In genomic region chr13:55404853-55405782, GRCm38 (mm10) we compare ENCODE assay signal across 7 mouse cellular contexts. TPM values are rescaled to one million over a fixed set of nuclear protein-coding genes. Genes with fewer than 3 reads are reported as not detected.
DNase-seq lines count a peak whose midpoint lies in the region; ATAC-seq and TF ChIP-seq lines count a peak whose summit lies in the region.

No protein-coding gene starts in this region.

- no peak overlapping the region for H3K9ac ChIP-seq in intestine, embryonic 16.5 days (ENCODE audit: low read depth, low read length)
- H3K9ac ChIP-seq in limb, embryonic 11.5 days (ENCODE audit: low read length): peak overlapping the region; percentile 41; the same call in 1 of the 2 replicates
- peak overlapping the region; percentile 54 for H3K9ac ChIP-seq in midbrain, embryonic 13.5 days (replicated peaks)

- H3K27me3 ChIP-seq in intestine, embryonic 16.5 days (replicated peaks; ENCODE audit: control insufficient read depth, insufficient read depth, low read length): peaks cover 3% of the 10 kb centered on the region; the same call in 1 of the 2 replicates
- no peaks in the 10 kb centered on the region for H3K27me3 ChIP-seq in limb, embryonic 11.5 days (ENCODE audit: control insufficient read depth, insufficient read depth, low read length)
- H3K27me3 ChIP-seq in midbrain, embryonic 13.5 days: peaks cover 6% of the 10 kb centered on the region; the same call in 1 of the 2 replicates
- no peaks in the 10 kb centered on the region for H3K27me3 ChIP-seq in small intestine, adult 2 months (ENCODE audit: control insufficient read depth, insufficient read depth, low read length)

- TF ChIP-seq POLR2A in small intestine, adult 2 months (IDR thresholded peaks at IDR 0.05; ENCODE audit: low read depth, low read length): no peak

- H3K27ac ChIP-seq in intestine, embryonic 16.5 days (ENCODE audit: low read length): no peak overlapping the region
- no peak overlapping the region for H3K27ac ChIP-seq in limb, embryonic 11.5 days (replicated peaks; ENCODE audit: low read depth, low read length)
- peak overlapping the region; percentile 85 for H3K27ac ChIP-seq in midbrain, embryonic 13.5 days
- no peak overlapping the region for H3K27ac ChIP-seq in small intestine, adult 2 months (ENCODE audit: insufficient read depth, low read depth, low read length)

- 12% methylated on average over 11 of the region's 11 CpGs for WGBS in intestine, embryonic 16.5 days
- 9% methylated on average over 11 of the region's 11 CpGs for WGBS in limb, embryonic 11.5 days
- 19% methylated on average over 11 of the region's 11 CpGs for WGBS in midbrain, embryonic 13.5 days
- WGBS in small intestine, adult 2 months: 11% methylated on average over 11 of the region's 11 CpGs

- H3K9me3 ChIP-seq in intestine, embryonic 16.5 days (ENCODE audit: control insufficient read depth, low read length): no peaks in the 10 kb centered on the region
- H3K9me3 ChIP-seq in limb, embryonic 11.5 days (ENCODE audit: control insufficient read depth, low read length): no peaks in the 10 kb centered on the region
- H3K9me3 ChIP-seq in midbrain, embryonic 13.5 days: no peaks in the 10 kb centered on the region

- 0 out of 2 replicates have a peak, but pooled peaks cover 3% of the 10 kb centered on the region for H3K4me1 ChIP-seq in intestine, embryonic 16.5 days (ENCODE audit: control insufficient read depth, insufficient read depth, low read length)
- no peaks in the 10 kb centered on the region for H3K4me1 ChIP-seq in limb, embryonic 11.5 days (ENCODE audit: control insufficient read depth, insufficient read depth, low read length)
- peaks cover 10% of the 10 kb centered on the region for H3K4me1 ChIP-seq in midbrain, embryonic 13.5 days (replicated peaks)
- H3K4me1 ChIP-seq in small intestine, adult 2 months (ENCODE audit: control insufficient read depth, insufficient read depth, insufficient read length, low read length): peaks cover 8% of the 10 kb centered on the region

- ATAC-seq in intestine, embryonic 16.5 days: peak; percentile 73
- peak; percentile 77 for ATAC-seq in limb, embryonic 11.5 days (ENCODE audit: insufficient number of reproducible peaks, low FRiP score, low TSS enrichment, low read depth)
- peak; percentile 92 for ATAC-seq in midbrain, embryonic 13.5 days

- TF ChIP-seq CTCF in small intestine, adult 2 months (IDR thresholded peaks at IDR 0.05; ENCODE audit: extremely low read depth, insufficient read length, insufficient replicate concordance, low read depth, low read length): peak; percentile 97

- DNase-seq in adrenal gland, adult 18-20 months (ENCODE audit: low spot score in 2 of 2): peak; percentile 75 to 79
- peak; percentile 91 for DNase-seq in embryo, embryonic 10 days (ENCODE audit: low spot score)
- DNase-seq in gastrocnemius, postnatal 4 days (ENCODE audit: low spot score in 2 of 2): peak; percentile 67 to 76
- peak; percentile 90 for DNase-seq in limb, embryonic 11.5 days (ENCODE audit: low spot score)

- no peak overlapping the region for H3K4me3 ChIP-seq in intestine, embryonic 16.5 days (ENCODE audit: low read length)
- H3K4me3 ChIP-seq in limb, embryonic 11.5 days (ENCODE audit: low read depth, low read length): no peak overlapping the region
- H3K4me3 ChIP-seq in midbrain, embryonic 13.5 days (replicated peaks): no peak overlapping the region
- H3K4me3 ChIP-seq in small intestine, adult 2 months (ENCODE audit: low read depth, low read length): no peak overlapping the region

- H3K36me3 ChIP-seq in intestine, embryonic 16.5 days (ENCODE audit: control insufficient read depth, insufficient read depth, low read length): no peaks in the 10 kb centered on the region
- no peaks in the 10 kb centered on the region for H3K36me3 ChIP-seq in limb, embryonic 11.5 days (ENCODE audit: control insufficient read depth, insufficient read depth, low read length)
- no peaks in the 10 kb centered on the region for H3K36me3 ChIP-seq in midbrain, embryonic 13.5 days
- no peaks in the 10 kb centered on the region for H3K36me3 ChIP-seq in small intestine, adult 2 months (ENCODE audit: control insufficient read depth, insufficient read depth, low read length)

- no peak overlapping the region for H3K4me2 ChIP-seq in intestine, embryonic 16.5 days (ENCODE audit: low read depth, low read length)
- no peak overlapping the region for H3K4me2 ChIP-seq in limb, embryonic 11.5 days (ENCODE audit: low read depth, severe bottlenecking)
- H3K4me2 ChIP-seq in midbrain, embryonic 13.5 days (replicated peaks): peak overlapping the region; percentile 29; the same call in 1 of the 2 replicates

RNA-seq across cellular contexts. Expression of gene Slc34a1, which starts 7.1 kb away (rescaled TPM):
- 1 to 10 TPM in 1 of 2 experiments, not detected in 1; 2.9 TPM for total RNA-seq in adrenal gland, adult 18-20 months (2021)
- total RNA-seq in gastrocnemius, postnatal 4 days (2021): not detected
- polyA plus RNA-seq in intestine, embryonic 16.5 days (2015; fragmentation: Nextera tagmentation; extraction: Ambion mirVana): 0.07 TPM in 1 of 2 replicates, not detected in the other
- polyA plus RNA-seq in limb, embryonic 11.5 days (2014; fragmentation: Nextera tagmentation; extraction: Ambion mirVana): not detected in 2 replicates
- not detected in 2 replicates for polyA plus RNA-seq in midbrain, embryonic 13.5 days (2015; fragmentation: Nextera tagmentation; extraction: Ambion mirVana)
- polyA plus RNA-seq in small intestine, adult 2 months (2012; rRNA removed): 0.05 and 0.60 TPM in 2 replicates

RNA-seq across cellular contexts. Expression of gene Pfn3, which starts 9.9 kb away (rescaled TPM):
- total RNA-seq in adrenal gland, adult 18-20 months (2021): not detected
- total RNA-seq in gastrocnemius, postnatal 4 days (2021): not detected
- polyA plus RNA-seq in intestine, embryonic 16.5 days (2015; fragmentation: Nextera tagmentation; extraction: Ambion mirVana): not detected in 2 replicates
- polyA plus RNA-seq in limb, embryonic 11.5 days (2014; fragmentation: Nextera tagmentation; extraction: Ambion mirVana): not detected in 2 replicates
- not detected in 2 replicates for polyA plus RNA-seq in midbrain, embryonic 13.5 days (2015; fragmentation: Nextera tagmentation; extraction: Ambion mirVana)
- not detected in 2 replicates for polyA plus RNA-seq in small intestine, adult 2 months (2012; rRNA removed)

RNA-seq across cellular contexts. Expression of gene F12, which starts 21.5 kb away (rescaled TPM):
- total RNA-seq in adrenal gland, adult 18-20 months (2021): not detected
- total RNA-seq in gastrocnemius, postnatal 4 days (2021): under 1 TPM; 0.22 to 0.70 TPM
- 1.1 and 4.0 TPM in 2 replicates for polyA plus RNA-seq in intestine, embryonic 16.5 days (2015; fragmentation: Nextera tagmentation; extraction: Ambion mirVana)
- 0.17 TPM in 1 of 2 replicates, not detected in the other for polyA plus RNA-seq in limb, embryonic 11.5 days (2014; fragmentation: Nextera tagmentation; extraction: Ambion mirVana)
- polyA plus RNA-seq in midbrain, embryonic 13.5 days (2015; fragmentation: Nextera tagmentation; extraction: Ambion mirVana): not detected in 2 replicates
- 0.41 and 0.60 TPM in 2 replicates for polyA plus RNA-seq in small intestine, adult 2 months (2012; rRNA removed)

RNA-seq across cellular contexts. Expression of gene Rgs14, which starts 35.6 kb away (rescaled TPM):
- under 1 TPM; 0.76 to 0.96 TPM for total RNA-seq in adrenal gland, adult 18-20 months (2021)
- 1 to 10 TPM in 1 of 2 experiments, under 1 TPM in 1; 0.88 to 1.1 TPM for total RNA-seq in gastrocnemius, postnatal 4 days (2021)
- 0.93 and 1.1 TPM in 2 replicates for polyA plus RNA-seq in intestine, embryonic 16.5 days (2015; fragmentation: Nextera tagmentation; extraction: Ambion mirVana)
- 0.57 and 0.97 TPM in 2 replicates for polyA plus RNA-seq in limb, embryonic 11.5 days (2014; fragmentation: Nextera tagmentation; extraction: Ambion mirVana)
- polyA plus RNA-seq in midbrain, embryonic 13.5 days (2015; fragmentation: Nextera tagmentation; extraction: Ambion mirVana): 0.14 and 0.39 TPM in 2 replicates
- polyA plus RNA-seq in small intestine, adult 2 months (2012; rRNA removed): 5.9 and 14.6 TPM in 2 replicates

RNA-seq across cellular contexts. Expression of gene Grk6, which starts 39.8 kb away (rescaled TPM):
- 10 to 100 TPM; 27.1 to 33.1 TPM for total RNA-seq in adrenal gland, adult 18-20 months (2021)
- 10 to 100 TPM; 32.9 TPM for total RNA-seq in gastrocnemius, postnatal 4 days (2021)
- polyA plus RNA-seq in intestine, embryonic 16.5 days (2015; fragmentation: Nextera tagmentation; extraction: Ambion mirVana): 13.6 and 16.2 TPM in 2 replicates
- polyA plus RNA-seq in limb, embryonic 11.5 days (2014; fragmentation: Nextera tagmentation; extraction: Ambion mirVana): 60.4 and 68.2 TPM in 2 replicates
- 26.8 and 35.7 TPM in 2 replicates for polyA plus RNA-seq in midbrain, embryonic 13.5 days (2015; fragmentation: Nextera tagmentation; extraction: Ambion mirVana)
- polyA plus RNA-seq in small intestine, adult 2 months (2012; rRNA removed): 21.1 and 38.4 TPM in 2 replicates
